23 mouse cellular contexts compared by ENCODE assay signal in genomic region chr4:48130314-48130713, GRCm38 (mm10).
"Had no signal": no experiment of that assay in that cellular context is flagged by ENCODE, and none has a peak within 500 bp of the region (broad histone marks: within the 10 kb centered on the region; RNA-seq: fewer than 3 reads in every experiment).

No protein-coding gene starts in this region.

- H3K4me1 ChIP-seq: intestine, embryonic 15.5 days; kidney, embryonic 15.5 days; limb, embryonic 12.5 days; stomach, embryonic 15.5 days had no signal

- H3K4me3 ChIP-seq: intestine, embryonic 15.5 days; kidney, embryonic 15.5 days; limb, embryonic 12.5 days; limb, embryonic 15.5 days; midbrain, embryonic 12.5 days; midbrain, embryonic 15.5 days; myocyte; neural tube, embryonic 13.5 days; stomach, embryonic 15.5 days had no signal

- H3K4me2 ChIP-seq: intestine, embryonic 15.5 days; kidney, embryonic 15.5 days; limb, embryonic 12.5 days; limb, embryonic 15.5 days; liver, embryonic 11.5 days; midbrain, embryonic 12.5 days; midbrain, embryonic 15.5 days; neural tube, embryonic 13.5 days; stomach, embryonic 15.5 days had no signal

- H3K9ac ChIP-seq: intestine, embryonic 15.5 days; kidney, embryonic 15.5 days; limb, embryonic 12.5 days; limb, embryonic 15.5 days; liver, embryonic 14.5 days; liver, postnatal 0 days; midbrain, embryonic 12.5 days; midbrain, embryonic 15.5 days; neural tube, embryonic 13.5 days; stomach, embryonic 15.5 days had no signal

- H3K27ac ChIP-seq: intestine, embryonic 15.5 days; kidney, embryonic 15.5 days; limb, embryonic 12.5 days; limb, embryonic 15.5 days; liver, embryonic 14.5 days; midbrain, embryonic 12.5 days; midbrain, embryonic 15.5 days; neural tube, embryonic 13.5 days; stomach, embryonic 15.5 days had no signal

- H3K9me3 ChIP-seq: intestine, embryonic 15.5 days; kidney, embryonic 15.5 days; limb, embryonic 12.5 days; limb, embryonic 15.5 days; midbrain, embryonic 12.5 days; midbrain, embryonic 15.5 days; neural tube, embryonic 13.5 days; stomach, embryonic 15.5 days had no signal

- H3K27me3 ChIP-seq: intestine, embryonic 15.5 days; kidney, embryonic 15.5 days; limb, embryonic 12.5 days; limb, embryonic 15.5 days; midbrain, embryonic 12.5 days; midbrain, embryonic 15.5 days; neural tube, embryonic 13.5 days; stomach, embryonic 15.5 days had no signal

- H3K36me3 ChIP-seq: intestine, embryonic 15.5 days had no signal

- ATAC-seq: intestine, embryonic 15.5 days; liver, postnatal 0 days; midbrain, embryonic 15.5 days had no signal

- DNase-seq: kidney, adult 11 months; kidney, adult 8-10 months; kidney, postnatal 10 days; kidney, postnatal 36 days; left cerebral cortex, postnatal 4 days; liver, postnatal 0 days; retina, postnatal 1 day; right cerebral cortex, postnatal 25 days; spleen, adult 18-20 months; thymus, adult 2 months; thymus, postnatal 14 days; thymus, postnatal 4 days had no signal
